Mouse (Mus musculus): ENCODE results near the gene Olfr1367.

Gene Olfr1367

GRCm38 (mm10) chr13:21346610-21347009, at the start of gene Olfr1367:
Olfr1367 (plus strand) TSS chr13:21346910.
- no peak for DNase-seq (ENCODE audit: low read depth)

DNA sequence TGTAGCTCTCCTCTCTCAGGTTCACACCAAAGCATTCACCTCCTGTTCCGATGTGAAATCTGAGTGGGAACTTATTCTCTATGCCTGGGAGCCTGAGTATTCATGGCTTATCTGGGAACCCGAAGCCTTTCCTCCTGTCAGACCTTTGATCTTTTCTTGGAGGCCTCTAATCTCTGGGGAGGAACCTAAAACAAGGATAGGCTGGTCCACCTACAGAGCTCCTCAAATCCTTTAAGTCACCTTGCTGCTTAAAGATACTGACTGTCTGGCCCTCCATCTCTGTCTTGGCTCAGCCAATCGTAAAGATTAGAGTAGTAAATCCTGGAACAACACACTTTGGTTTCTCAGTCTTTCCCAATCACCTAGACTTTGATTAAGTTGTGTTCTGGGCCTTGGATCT, 48.2 kb upstream of the Olfr1367 start:
- no peak for DNase-seq (ENCODE audit: low read depth)

DNA sequence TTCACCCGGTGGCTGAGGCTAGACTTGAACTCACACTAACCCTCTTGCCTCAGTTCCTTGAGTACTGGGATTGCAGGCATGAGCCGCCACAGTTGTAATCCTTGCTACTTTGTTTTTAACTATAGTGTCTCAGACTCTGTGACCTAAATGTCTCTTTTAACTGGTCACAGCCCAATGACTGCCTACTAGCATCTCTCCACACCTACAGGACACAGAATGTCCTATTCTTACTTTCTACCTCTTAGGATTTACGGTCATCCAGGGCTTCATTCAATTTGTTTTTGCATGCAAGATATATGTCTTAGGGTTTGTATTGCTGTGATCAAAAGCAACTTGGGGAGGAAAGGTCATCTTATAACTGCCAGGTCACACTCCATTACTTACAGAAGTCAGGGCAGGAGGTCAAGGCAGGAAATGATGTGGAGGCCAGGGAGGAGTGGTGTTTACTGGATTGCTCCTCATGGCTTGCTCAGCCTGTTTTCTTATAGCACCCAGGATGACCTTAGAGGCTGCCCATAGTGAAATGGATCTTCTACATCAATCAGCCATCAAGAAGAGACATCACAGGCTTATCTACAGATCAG, 42.1 kb upstream of the Olfr1367 start:
- DNase-seq (ENCODE audit: low read depth), result no peak

DNA sequence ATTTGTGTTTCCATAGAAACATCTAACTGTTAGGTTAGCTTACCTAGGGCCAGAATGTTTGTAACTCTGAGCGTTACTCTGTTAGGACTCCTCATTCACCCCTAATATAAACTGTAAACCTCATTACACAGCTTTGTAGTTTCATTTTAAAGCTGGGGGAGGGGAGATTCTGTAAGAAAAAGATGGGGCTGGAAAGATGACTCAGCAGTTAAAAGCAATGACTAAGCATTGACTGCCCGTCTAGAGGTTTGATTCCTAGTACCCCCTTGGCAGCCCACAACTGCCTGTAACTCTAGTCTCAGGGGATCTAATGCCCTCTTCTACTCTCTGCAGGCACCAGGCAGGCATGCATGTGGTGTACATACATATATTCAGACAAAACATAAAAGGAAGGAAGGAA, 36.9 kb upstream of the Olfr1367 start:
- DNase-seq (ENCODE audit: low read depth), result peak; percentile 21

GRCm38 (mm10) chr13:21311926-21312325, 34.8 kb upstream of the Olfr1367 start, which contains the start of gene Gpx6:
Gpx6 (plus strand) TSS chr13:21312125.
- DNase-seq (ENCODE audit: low read depth), result no peak

DNA sequence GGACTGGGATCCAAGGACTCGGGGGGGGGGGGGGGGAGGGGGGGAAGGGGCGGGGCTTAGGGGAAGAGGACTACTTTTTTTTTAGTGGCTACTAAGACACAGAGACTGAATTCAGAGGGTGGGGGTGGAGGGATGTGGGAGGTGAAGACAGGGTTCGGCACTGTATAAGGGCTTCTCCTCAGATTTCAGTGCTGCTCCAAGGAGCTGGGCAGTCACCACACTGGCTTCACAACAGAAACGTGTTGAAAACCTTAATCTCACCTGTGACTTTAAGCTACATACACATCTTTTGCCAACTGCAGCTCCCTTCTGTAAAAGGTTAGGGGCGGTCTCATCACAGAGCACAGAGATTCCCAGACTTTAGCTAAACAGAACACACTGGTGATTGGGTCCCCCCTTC, 33.9 kb upstream of the Olfr1367 start:
- DNase-seq (ENCODE audit: low read depth), result no peak

GRCm38 (mm10) chr13:21313903-21314302, 32.8 kb upstream of the Olfr1367 start:
- no peak for DNase-seq (ENCODE audit: low read depth)

- no peak for DNase-seq (ENCODE audit: low read depth)
Measured at GRCm38 (mm10) chr13:21320262-21320661, 26.4 kb upstream of the Olfr1367 start.

DNA sequence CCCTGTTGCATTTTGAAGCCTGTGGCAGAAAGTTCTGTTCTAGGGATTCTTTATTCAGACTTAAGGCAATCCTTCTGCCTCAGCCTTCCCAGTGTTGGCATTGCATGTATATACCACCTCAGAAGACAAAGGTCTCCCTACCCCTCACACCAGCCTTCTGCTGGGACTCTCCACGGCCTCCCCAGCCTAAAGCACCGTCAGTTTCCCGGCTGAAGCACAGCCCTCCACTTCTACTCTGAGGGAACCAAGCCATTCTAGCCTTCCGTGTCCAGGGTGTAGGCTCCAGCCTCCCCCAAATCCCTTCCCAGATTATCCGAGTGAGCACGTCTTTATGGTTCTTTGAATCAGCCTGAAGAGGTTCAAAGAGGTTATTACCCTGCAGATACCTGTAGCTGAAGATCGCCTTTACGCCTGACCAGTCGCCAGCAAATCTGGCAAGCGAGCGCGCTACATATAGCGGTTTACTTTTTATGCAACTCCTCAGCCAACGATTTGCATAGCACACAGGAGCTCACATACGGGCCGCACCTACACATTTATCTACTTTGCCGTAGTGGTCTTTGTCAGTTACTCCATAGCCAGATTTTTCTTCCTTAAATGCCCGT, 24.7 kb upstream of the Olfr1367 start:
- DNase-seq (ENCODE audit: low read depth), result no peak

DNA sequence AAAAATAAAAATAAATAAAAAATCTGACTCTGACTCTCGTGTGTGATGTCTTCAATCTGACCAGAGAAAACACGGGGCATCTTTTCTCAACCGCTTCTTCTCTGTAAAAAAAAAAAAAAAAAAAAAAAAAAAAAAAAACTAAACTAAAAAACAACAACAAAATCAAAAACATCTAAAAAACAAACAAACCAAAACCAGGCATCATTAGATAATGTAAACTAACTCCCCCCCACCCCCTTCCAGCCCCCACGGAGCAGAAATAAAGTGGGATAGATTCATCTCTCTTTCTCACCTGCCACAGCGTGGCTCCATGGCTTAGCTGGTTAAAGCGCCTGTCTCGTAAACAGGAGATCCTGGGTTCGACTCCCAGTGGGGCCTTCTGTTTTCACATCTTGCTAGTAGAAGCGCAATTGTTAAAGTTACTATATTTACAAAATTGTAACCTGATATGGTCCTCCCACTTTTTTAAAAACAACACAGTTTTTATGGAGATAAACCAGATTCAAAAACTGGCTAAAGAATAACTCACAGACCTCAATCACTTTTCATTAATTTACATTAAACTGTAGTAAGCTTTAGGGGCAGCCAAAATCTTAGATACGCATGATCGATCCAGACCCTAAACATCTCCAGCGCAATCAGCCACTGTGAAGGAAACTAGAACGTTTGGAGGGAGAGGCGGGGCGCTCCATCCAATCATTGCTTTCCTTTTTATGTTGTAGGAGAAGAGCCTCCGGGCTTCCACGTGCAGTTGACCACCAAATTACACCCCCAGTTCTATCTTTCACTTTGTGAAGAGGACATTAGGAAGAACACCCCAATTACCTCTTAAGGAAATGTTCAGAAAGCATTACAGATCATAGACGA, 24.0 kb upstream of the Olfr1367 start:
- DNase-seq (ENCODE audit: low read depth), result peak; percentile 2

DNA sequence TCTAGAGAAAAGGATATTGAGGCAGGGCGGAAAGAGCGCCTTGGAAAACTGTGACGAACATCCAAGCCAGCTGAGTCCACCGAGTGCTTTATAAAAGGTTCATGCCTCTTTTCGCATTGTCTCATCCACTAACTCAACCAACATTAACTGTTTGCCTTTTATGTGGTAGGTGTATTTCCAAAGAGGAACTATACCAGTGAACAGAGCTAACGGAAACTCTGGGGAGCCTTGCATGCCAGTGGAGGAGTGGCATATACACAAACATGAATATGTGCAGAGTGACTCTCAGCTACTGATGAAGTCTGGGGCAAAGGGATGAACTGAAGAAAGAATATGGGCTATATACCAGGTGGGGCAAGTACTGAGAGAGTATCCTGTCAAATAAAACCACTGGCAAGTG, 23.3 kb upstream of the Olfr1367 start:
- DNase-seq (ENCODE audit: low read depth), result no peak

GRCm38 (mm10) chr13:21326191-21326590, 20.5 kb upstream of the Olfr1367 start:
- DNase-seq (ENCODE audit: low read depth), result peak; percentile 59

- DNase-seq (ENCODE audit: low read depth), result peak; percentile 86
Measured at GRCm38 (mm10) chr13:21326657-21327211, 20.0 kb upstream of the Olfr1367 start.

DNA sequence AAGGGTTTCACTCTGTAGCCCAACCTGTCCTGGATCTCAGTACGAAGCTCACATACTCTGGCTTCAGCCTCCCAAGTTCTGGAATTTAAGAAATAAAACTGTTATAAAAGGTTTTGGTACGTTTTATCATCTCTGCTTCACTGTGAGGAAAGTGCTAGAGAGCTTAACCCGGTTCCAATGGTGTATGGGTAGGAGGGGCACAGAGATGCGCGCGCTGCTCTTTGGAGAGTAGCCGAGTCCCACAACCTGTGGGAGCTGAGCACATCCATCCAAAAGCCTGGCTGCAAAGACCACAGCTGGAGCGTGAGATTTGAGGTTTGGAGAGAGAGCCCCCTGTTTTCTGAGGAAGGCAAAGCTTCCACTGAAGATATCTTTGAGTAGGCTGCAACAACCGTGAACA, 19.3 kb upstream of the Olfr1367 start:
- peak; percentile 35 for DNase-seq (ENCODE audit: low read depth)

- DNase-seq (ENCODE audit: low read depth), result no peak
Measured at GRCm38 (mm10) chr13:21350593-21350992, 3.9 kb downstream of the Olfr1367 start.

DNA sequence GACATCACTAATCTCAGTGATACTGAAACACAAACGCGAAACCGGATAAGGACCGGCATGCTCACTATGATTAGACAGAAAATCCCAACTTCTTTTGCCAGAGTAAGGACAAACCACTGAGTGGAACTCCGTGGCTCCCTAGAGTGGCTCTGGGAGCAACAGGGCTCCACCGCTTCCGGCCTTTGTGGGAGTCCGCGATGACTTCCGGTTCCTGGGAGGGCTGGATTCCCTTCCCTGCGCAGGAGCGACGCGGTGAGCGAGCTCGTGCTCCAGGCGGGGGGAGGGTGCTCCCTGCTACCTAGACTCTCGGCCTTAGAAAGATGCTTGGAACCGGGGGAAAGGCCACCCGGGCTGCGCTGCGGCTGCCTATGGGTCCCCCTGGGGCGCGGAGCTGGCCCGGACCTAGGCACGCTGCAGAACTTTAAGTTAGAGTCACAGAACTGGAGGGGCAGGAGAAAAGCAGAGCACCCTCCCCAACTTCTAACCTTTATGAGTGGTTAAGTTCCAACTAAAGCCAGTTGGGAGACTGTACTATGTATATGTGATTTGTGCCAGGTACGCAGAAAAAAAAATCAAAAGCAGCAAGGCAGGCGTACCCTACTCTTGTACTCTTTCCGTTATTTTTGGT, 16.0 kb downstream of the Olfr1367 start, which contains the start of gene Zscan12:
Gene Zscan12 (plus strand): TSS at position 200 of the 628 bp plus-strand sequence.
- DNase-seq (ENCODE audit: low read depth), result peak; percentile 94

GRCm38 (mm10) chr13:21363719-21364118, 17.0 kb downstream of the Olfr1367 start:
- peak; percentile 52 for DNase-seq (ENCODE audit: low read depth)

GRCm38 (mm10) chr13:21366635-21367034, 19.9 kb downstream of the Olfr1367 start:
- peak; percentile 5 for DNase-seq (ENCODE audit: low read depth)

- no peak for DNase-seq (ENCODE audit: low read depth)
Measured at GRCm38 (mm10) chr13:21372700-21373099, 26.0 kb downstream of the Olfr1367 start.

DNA sequence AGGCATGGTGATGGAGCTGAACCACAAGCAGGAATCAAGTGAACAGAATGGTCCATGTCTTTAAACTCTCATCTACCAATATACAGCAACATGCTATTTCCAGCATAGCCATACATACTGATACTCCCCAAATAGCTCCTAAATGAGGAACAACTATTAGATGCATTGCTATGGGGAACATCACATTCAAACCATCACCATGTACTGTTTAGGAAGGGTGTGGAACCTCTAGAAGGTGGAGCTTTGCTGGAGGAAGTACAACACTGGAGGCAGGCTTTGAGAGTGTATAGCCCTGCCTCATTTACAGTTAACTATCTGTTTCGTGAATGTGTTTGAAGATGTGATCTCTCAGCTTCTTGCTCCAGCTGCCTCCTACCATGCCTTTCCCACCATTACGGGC, 31.1 kb downstream of the Olfr1367 start:
- DNase-seq (ENCODE audit: low read depth), result no peak

DNA sequence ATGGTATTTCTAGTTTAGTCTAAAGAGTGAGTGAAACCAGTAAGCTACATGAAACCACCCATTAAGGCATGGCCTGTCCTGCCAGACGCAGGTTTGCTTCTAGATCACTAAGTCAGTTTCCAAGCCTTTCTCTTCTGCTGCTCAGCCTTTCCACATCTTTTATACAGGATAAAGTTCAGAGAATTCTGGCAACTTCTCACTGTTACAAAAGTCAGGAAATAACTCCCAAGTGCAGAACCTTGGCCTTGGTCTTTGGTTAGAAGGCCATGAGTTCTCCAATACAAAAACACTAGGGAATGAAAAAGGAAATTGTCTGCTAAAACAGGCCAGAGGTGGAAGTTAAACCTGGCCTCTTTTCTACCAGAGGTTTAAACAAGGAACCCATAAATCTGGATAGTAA, 48.5 kb downstream of the Olfr1367 start:
- no peak for DNase-seq (ENCODE audit: low read depth)

GRCm38 (mm10) chr13:21395623-21396022, 48.9 kb downstream of the Olfr1367 start:
- DNase-seq (ENCODE audit: low read depth), result no peak
